Mouse (Mus musculus) intestine, embryonic 16.5 days (tissue): ENCODE results near the gene Cox7b. TPM values are rescaled to one million over a fixed set of nuclear protein-coding genes. Genes with fewer than 3 reads are reported as not detected.
"Not testable (repeated sequence)": the region's sequence is repeated elsewhere in the genome, so short reads cannot be mapped to it uniquely, and the experiment has no call there.

Experiments used
- ATAC-seq: fragments of 200-750 bp; cut with Nextera tagmentation; 2 replicates; pipeline ENCODE4 v1.8.0; 2017; ENCODE audit warnings: moderate TSS enrichment, moderate library complexity
- H3K27ac ChIP-seq: fragments of 300-500 bp; sonication (generic); 2 replicates; pipeline ENCODE4 v1.5.1; 2014; ENCODE audit warnings: mild to moderate bottlenecking, low read length
- H3K27me3 ChIP-seq: fragments of 300-500 bp; sonication (generic); replicated peaks from 2 replicates; pipeline ENCODE4 v1.6.1; 2014; ENCODE audit warnings: low read length, control low read depth, mixed read lengths; ENCODE audit not compliant: control insufficient read depth, insufficient read depth
- H3K36me3 ChIP-seq: fragments of 300-500 bp; sonication (generic); 2 replicates; pipeline ENCODE4 v1.6.1; 2014; ENCODE audit warnings: low read length, control low read depth; ENCODE audit not compliant: control insufficient read depth, insufficient read depth
- H3K4me1 ChIP-seq: fragments of 300-500 bp; sonication (generic); 2 replicates; pipeline ENCODE4 v1.6.1; 2014; ENCODE audit warnings: low read length, control low read depth, mixed read lengths; ENCODE audit not compliant: control insufficient read depth, insufficient read depth
- H3K4me2 ChIP-seq: fragments of 300-500 bp; sonication (generic); 2 replicates; pipeline ENCODE4 v1.6.1; 2014; ENCODE audit warnings: low read depth, low read length, control low read depth
- H3K4me3 ChIP-seq: fragments of 300-500 bp; sonication (generic); 2 replicates; pipeline ENCODE4 v1.5.1; 2014; ENCODE audit warnings: mild to moderate bottlenecking, low read length
- H3K9ac ChIP-seq: fragments of 300-500 bp; sonication (generic); 2 replicates; pipeline ENCODE4 v1.6.1; 2014; ENCODE audit warnings: low read depth, low read length
- H3K9me3 ChIP-seq: fragments of 300-500 bp; sonication (generic); 2 replicates; pipeline ENCODE4 v1.6.1; 2016; ENCODE audit warnings: low read length, control low read depth; ENCODE audit not compliant: control insufficient read depth
- WGBS: fragments of 180-500 bp; shearing (Covaris S2); extraction: QIAGEN DNeasy Blood & Tissue Kit; methylation state at CpG from one replicate; pipeline ENCODE4 v1.1.7; 2014; 5-methylcytosine and 5-hydroxymethylcytosine counted together
- polyA plus RNA-seq: library from polyadenylated mRNA; unstranded; fragments of >200 nt; fragmentation: Nextera tagmentation; extraction: Ambion mirVana; gene quantifications from 2 replicates; pipeline ENCODE4 v1.2.1, GENCODE M21; 2015

Gene Cox7b
- 547 and 584 TPM in 2 replicates for polyA plus RNA-seq

DNA sequence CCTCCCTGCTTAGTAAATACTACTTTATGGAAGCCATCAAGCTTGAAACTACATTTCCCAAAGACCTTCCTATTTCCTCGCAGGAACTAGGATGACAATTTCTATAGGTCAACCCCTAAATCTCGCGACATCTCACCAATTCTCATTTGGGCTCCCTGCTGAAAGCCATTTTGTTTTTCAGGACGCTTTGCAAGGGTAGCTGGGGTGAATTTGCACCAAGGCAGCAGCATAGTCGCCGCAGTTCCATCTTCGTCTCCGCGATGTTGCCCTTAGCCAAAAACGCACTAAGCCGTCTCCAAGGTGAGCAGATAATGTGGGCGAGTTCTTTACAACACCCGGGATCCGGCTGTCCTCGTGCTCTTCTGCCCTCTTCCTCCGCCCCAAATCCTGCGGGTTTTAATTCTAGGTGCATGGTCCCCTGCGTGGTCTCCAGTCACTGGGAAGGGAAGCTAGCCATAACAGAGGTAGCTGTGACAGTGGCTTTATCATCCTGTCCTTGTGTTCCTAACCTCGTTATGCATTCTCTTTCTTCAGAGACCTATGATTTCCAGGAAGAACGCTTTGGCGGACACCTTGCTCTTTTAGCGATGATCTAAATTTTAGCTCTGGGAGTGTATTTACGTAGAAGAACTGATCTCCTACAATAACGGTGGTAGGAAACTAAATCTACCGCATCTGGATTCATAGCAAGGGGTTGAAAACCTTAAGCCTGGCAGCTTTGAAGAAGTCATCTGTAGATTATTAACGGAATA, at the start of gene Cox7b:
Cox7b (plus strand) TSS at position 130 of the 752 bp plus-strand sequence.
- peak within 1 kb of the TSS; percentile 57 for H3K4me3 ChIP-seq
- 13% methylated on average over 26 of the region's 26 CpGs for WGBS
- H3K4me2 ChIP-seq = peak within 1 kb of the TSS; percentile 16; the same call in 1 of the 2 replicates
- no peaks in the 10 kb centered on the region for H3K27me3 ChIP-seq
- H3K27ac ChIP-seq = peak within 1 kb of the TSS; percentile 82
- no peaks in the 10 kb centered on the region for H3K36me3 ChIP-seq
- H3K9ac ChIP-seq = peak within 1 kb of the TSS; percentile 71
- no peaks in the 10 kb centered on the region for H3K4me1 ChIP-seq
- peak; percentile 26 for ATAC-seq
- no peaks in the 10 kb centered on the region for H3K9me3 ChIP-seq

DNA sequence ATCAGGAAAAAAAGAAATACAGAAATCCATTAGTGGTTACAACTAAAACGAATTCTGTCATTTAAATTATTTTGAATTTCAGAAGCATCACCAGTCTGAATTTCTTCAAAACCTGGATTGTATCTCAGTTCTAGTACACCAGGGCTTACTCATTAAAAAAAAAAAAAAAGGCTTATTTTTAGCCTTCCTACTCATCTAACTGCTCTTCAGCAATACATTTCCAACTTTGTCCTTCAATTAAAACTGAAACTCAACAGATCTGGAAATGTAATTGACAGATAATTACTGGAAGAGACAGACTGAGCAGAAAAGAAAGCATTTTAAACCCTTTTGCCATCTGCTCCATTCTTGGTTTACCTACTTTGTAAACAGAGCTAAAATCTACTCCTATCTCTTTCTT, 13.9 kb upstream of the Cox7b start:
- no peak overlapping the region for H3K4me2 ChIP-seq
- H3K4me3 ChIP-seq = no peak overlapping the region
- H3K4me1 ChIP-seq = no peaks in the 10 kb centered on the region
- H3K27ac ChIP-seq = no peak overlapping the region
- 64% methylated on average over 1 of the region's 1 CpGs for WGBS
- H3K36me3 ChIP-seq = no peaks in the 10 kb centered on the region
- no peaks in the 10 kb centered on the region for H3K27me3 ChIP-seq
- H3K9me3 ChIP-seq = no peaks in the 10 kb centered on the region
- no peak for ATAC-seq
- H3K9ac ChIP-seq = no peak overlapping the region

DNA sequence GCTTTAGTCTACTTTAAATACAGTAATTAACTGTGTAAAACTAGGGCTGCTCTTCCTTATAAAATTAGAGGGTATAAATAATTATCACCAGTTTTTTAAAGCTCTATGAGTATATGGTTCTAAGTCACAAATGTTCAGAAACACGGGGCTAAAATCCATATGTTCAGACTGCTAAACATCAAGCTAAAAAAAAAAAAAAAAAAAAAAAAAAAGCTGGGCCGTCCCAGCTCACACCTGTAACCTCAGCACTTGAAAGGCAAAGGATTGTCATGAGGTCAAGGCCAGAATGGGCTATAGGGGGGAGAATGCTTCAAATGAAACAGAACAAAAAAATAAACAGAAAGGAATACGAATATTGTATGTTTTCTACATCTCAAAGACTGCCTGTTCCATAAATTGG, 4.7 kb upstream of the Cox7b start:
- Histone ChIP-seq H3K27me3 (no peaks in the 10 kb centered on the region), H3K4me3 (peak overlapping the region; percentile 64), H3K36me3 (no peaks in the 10 kb centered on the region), H3K9ac (peak overlapping the region; percentile 79; the same call in 1 of the 2 replicates), H3K9me3 (no peaks in the 10 kb centered on the region), H3K27ac (peak overlapping the region; percentile 91; the same call in 1 of the 2 replicates), H3K4me1 (peaks cover 5% of the 10 kb centered on the region), H3K4me2 (peak overlapping the region; percentile 30)
- 7% methylated on average over 3 of the region's 3 CpGs for WGBS
- no peak for ATAC-seq

DNA sequence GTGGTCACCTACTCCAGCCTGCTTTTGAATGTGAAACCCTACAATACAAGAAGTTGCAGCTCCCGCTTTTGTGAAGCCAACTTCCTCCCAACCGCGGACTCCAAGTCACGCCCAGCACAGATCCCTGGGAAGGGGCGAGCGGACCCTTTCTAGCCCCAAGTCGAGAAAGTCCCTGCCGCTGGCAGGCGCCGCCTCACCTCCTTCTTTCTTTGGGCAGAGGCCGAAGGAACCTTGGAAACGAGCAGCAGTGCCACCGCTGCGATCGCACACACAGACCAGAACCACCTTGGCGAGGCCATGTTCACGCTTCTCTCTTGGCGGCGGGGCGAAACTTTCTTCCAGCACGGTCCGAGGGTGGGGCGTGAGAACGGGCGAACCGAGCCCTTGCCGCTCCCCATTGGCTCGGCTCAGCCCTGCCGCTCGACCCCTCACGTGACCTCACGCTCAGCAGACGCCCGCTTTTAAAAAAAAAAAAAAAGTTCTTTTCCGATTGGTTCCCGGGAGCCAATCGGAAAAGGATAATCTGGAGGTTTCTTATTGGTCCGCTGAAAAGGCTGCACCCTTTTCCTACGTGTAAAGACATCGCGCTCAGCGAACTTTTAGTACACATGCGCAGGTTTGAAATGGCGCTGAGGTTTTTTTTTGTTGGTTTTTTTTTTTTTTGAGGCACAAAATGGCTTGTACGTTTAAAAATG, 3.9 kb upstream of the Cox7b start, which contains the start of gene Magt1:
Magt1 (minus strand) TSS at position 442 of the 695 bp plus-strand sequence.
- no peaks in the 10 kb centered on the region for H3K36me3 ChIP-seq
- no peaks in the 10 kb centered on the region for H3K27me3 ChIP-seq
- peak; percentile 96 for ATAC-seq
- peak within 1 kb of the TSS; percentile 79 for H3K9ac ChIP-seq
- H3K9me3 ChIP-seq = no peaks in the 10 kb centered on the region
- peak within 1 kb of the TSS; percentile 64 for H3K4me3 ChIP-seq
- H3K4me1 ChIP-seq = peaks cover 5% of the 10 kb centered on the region
- peak within 1 kb of the TSS; percentile 52 for H3K4me2 ChIP-seq
- WGBS = 18% methylated on average over 45 of the region's 45 CpGs
- H3K27ac ChIP-seq = peak within 1 kb of the TSS; percentile 91

DNA sequence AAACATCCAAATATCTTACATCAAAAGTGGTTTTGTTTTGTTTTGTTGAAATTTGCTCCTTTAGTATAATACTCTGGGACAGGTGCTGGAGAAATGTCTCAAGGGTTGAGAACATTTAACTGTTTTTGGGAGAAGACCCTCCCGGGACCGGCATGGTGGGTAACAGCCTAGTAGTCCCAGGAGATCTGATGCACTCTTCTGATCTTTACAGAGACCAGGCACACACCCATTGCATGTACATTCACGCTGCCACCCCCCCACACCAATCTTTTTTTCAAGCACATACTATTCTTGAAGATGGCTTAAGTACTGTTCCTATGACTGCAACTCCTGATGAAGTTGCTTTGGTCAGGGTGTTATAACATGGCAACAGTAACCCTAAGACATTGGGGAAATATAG, 2.9 kb upstream of the Cox7b start:
- Histone ChIP-seq H3K9ac (peak overlapping the region; percentile 63; the same call in 1 of the 2 replicates), H3K36me3 (no peaks in the 10 kb centered on the region), H3K9me3 (no peaks in the 10 kb centered on the region), H3K27ac (peak overlapping the region; percentile 84), H3K4me2 (peak overlapping the region; percentile 52; the same call in 1 of the 2 replicates), H3K4me3 (peak overlapping the region; percentile 36; the same call in 1 of the 2 replicates), H3K4me1 (peaks cover 5% of the 10 kb centered on the region), H3K27me3 (no peaks in the 10 kb centered on the region)
- WGBS = 76% methylated on average over 3 of the region's 3 CpGs
- no peak for ATAC-seq

DNA sequence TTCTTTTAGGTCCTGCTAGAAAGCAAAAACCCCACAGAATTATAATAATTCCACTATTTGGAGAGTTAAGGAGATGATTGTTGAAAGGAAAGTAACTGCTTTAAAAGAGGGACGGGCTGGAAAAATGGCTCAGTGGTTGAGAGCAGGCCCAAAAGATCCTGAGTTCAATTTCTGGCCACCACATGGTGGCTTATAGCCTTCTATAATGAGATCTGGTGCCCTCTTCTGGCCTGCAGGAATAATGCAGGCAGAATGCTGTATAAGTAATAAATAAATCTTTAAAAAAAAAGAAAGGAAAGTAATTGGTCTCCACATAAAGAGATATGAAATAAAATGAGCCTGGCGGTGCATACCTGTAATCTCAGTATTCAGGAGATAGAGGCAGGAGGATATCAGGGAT, 2.3 kb upstream of the Cox7b start:
- no peak for ATAC-seq
- no peaks in the 10 kb centered on the region for H3K36me3 ChIP-seq
- H3K9me3 ChIP-seq = no peaks in the 10 kb centered on the region
- no peak overlapping the region for H3K4me2 ChIP-seq
- H3K9ac ChIP-seq = no peak overlapping the region
- H3K4me1 ChIP-seq = peaks cover 5% of the 10 kb centered on the region
- no peak overlapping the region for H3K27ac ChIP-seq
- 25% methylated on average over 2 of the region's 2 CpGs for WGBS
- no peaks in the 10 kb centered on the region for H3K27me3 ChIP-seq
- H3K4me3 ChIP-seq = no peak overlapping the region

DNA sequence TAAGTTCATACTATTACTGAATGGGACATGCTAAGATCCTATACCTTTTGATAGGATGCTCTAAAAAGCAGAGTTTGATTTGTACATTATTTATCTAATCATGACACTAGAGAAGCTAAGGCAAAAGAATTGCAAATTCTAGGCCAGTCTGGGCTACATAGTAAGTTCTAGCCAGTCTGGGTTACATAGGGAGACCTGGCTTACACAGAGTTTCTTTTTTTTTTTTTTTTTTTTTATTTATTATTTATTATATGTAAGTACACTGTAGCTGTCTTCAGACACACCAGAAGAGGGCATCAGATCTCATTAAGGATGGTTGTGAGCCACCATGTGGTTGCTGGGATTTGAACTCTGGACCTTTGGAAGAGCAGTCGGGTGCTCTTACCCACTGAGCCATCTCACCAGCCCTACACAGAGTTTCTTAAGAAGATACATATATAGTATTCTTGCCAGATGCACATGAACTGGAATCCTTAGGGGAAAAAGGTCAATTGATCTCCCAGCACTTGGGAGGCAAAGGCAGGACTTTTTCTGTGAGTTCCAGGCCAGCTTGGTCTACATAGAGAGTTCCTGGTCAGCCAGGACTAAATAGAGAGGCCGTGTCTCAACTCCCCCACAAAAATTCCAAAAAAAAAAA, 641 bp upstream of the Cox7b start:
- not testable (repeated sequence) for H3K9ac ChIP-seq, ATAC-seq, H3K4me1 ChIP-seq, H3K9me3 ChIP-seq, H3K4me2 ChIP-seq, H3K4me3 ChIP-seq, H3K36me3 ChIP-seq, H3K27ac ChIP-seq, H3K27me3 ChIP-seq
- WGBS = 61% methylated on average over 2 of the region's 2 CpGs

DNA sequence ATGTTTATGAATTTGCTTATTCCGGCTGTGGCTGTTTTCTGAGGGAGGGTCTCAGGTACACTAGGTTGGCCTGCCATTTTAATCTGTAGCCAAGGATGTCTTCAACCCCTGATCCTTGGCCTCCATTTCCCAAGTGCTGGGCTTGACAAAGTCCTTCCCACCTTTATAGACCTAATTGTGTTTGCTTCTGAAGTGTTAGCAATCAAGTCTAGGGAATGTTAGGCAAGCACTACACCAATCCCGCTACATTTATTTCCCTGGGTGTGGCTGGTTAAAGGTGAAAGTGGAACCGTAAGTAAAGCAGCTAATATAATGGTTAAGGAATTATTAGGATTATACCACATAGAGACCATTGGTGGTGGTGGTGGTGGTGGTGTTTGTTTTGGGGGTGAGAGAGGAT, 1.6 kb downstream of the Cox7b start:
- H3K27me3 ChIP-seq = no peaks in the 10 kb centered on the region
- ATAC-seq = peak; percentile 58
- H3K4me2 ChIP-seq = 0 out of 2 replicates have a peak overlapping the region, but pooled peaks have one; percentile 16
- H3K9ac ChIP-seq = no peak overlapping the region
- H3K36me3 ChIP-seq = no peaks in the 10 kb centered on the region
- WGBS = 77% methylated on average over 3 of the region's 3 CpGs
- H3K4me1 ChIP-seq = no peaks in the 10 kb centered on the region
- no peaks in the 10 kb centered on the region for H3K9me3 ChIP-seq
- 0 out of 2 replicates have a peak overlapping the region, but pooled peaks have one; percentile 2 for H3K4me3 ChIP-seq
- no peak overlapping the region for H3K27ac ChIP-seq

DNA sequence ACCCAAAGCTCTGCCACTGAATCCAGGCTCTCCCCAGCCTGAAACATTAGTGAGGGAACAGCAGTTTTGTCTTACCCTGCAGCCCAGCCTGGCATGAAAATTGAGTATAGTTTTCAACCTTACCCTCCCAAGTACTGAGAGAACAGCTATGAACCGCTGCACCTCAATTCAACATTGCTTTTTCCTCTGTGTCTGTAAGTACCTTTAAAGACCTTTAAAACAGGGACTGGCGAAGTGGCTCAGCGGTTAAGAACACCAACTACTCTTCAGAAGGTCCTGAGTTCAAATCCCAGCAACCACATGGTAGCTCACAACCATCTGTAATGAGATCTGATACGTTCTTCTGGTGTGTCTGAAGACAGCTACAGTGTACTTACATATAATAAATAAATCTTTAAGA, 2.0 kb downstream of the Cox7b start:
- no peaks in the 10 kb centered on the region for H3K4me1 ChIP-seq

More for the DNA sequence above, 2.0 kb downstream of the Cox7b start:
- WGBS = 91% methylated on average over 4 of the region's 4 CpGs
- no peak overlapping the region for H3K9ac ChIP-seq
- H3K9me3 ChIP-seq = no peaks in the 10 kb centered on the region
- H3K27ac ChIP-seq = no peak overlapping the region
- H3K36me3 ChIP-seq = no peaks in the 10 kb centered on the region
- H3K4me3 ChIP-seq = 0 out of 2 replicates have a peak overlapping the region, but pooled peaks have one; percentile 2
- no peak for ATAC-seq
- H3K27me3 ChIP-seq = no peaks in the 10 kb centered on the region
- 0 out of 2 replicates have a peak overlapping the region, but pooled peaks have one; percentile 16 for H3K4me2 ChIP-seq
